Mouse (Mus musculus): ENCODE data around the gene Abhd8. TPM values are rescaled to one million over a fixed set of nuclear protein-coding genes. Genes with fewer than 3 reads are reported as not detected.

The Abhd8 gene
- polyA plus RNA-seq, 1 experiment from 2014 or later = 104 TPM

DNA sequence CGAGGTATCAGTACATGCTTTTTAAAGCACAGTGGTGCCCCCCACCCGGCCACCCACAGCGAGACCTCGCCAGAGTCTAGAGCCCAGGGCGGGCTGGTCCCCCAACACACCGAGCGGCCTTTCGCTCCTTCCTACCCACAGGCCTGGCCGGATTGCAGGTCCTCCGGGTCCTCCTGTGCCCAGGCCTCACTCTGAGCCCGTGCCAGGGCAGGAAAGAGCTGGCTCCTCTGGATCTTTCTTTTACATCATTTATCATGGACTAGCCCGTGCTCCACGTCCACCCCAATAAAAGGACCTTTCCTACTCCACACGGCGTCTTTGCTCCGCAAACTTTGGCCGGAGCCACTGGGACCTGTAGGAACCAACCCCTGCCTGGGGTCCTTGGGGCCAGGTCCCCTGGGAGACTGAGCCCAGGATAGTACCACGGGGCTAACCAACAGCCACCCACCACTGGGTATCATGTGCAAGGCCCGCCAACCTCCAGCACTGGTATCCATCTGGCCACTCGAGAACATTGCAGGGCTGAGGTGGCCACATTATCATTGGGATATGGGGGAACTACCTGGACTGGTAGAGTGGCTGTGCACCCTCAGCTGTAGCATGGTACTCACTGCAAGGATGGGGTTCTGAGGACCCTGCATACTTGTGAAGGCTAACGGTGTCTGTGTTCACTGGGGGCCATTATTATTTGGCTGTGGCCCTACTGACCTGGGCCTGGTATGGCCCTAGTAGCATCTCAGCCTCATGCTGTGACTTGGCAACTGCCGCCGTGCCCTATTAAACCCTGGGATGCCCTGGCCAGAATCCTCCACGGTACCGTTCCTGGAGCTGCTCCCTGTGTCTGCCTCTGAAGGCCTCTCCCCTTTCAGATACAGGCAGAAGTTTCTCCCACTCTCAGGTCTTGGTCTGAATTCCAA, 11.6 kb upstream of the Abhd8 start:
- Histone ChIP-seq H3K4me1 (ENCODE audit: control insufficient read depth, insufficient read depth, low read length) (peaks cover 19% of the 10 kb centered on the region), H3K27ac (ENCODE audit: low read depth, low read length) (no peak overlapping the region), H3K9me3 (ENCODE audit: control insufficient read depth, low read length) (no peaks in the 10 kb centered on the region), H3K9ac (replicated peaks; ENCODE audit: low read depth, low read length) (no peak overlapping the region), H3K27me3 (ENCODE audit: control insufficient read depth, insufficient read depth, low read length) (no peaks in the 10 kb centered on the region), H3K36me3 (ENCODE audit: control insufficient read depth, insufficient read depth, low read length) (peaks cover 48% of the 10 kb centered on the region), H3K4me2 (ENCODE audit: low read depth, low read length) (no peak overlapping the region), H3K4me3 (ENCODE audit: low read depth, low read length) (no peak overlapping the region)
- WGBS = 88% methylated on average over 25 of the region's 25 CpGs
- no peak for ATAC-seq (ENCODE audit: low read depth)

DNA sequence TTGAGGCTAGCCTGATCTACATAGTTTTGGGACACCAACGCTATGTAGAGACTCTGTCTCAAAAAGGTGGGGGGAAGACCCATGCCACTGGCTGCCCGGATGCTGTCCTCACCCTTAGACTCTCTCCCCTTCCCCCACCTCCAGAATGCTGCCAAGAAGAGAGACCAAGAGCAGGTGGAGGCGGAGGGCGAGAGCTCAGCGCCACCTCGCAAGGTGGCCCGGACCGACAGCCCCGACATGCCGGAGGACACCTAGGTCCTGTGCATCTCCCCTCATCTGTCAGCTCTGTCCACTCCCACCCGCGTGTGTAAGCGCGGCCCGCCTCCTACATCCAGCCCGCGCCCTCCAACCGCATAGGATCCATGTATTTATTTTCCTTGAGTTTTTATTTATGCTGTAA, 10.9 kb upstream of the Abhd8 start:
- ATAC-seq (ENCODE audit: low read depth) = no peak
- Histone ChIP-seq H3K4me1 (ENCODE audit: control insufficient read depth, insufficient read depth, low read length) (peaks cover 23% of the 10 kb centered on the region), H3K9ac (replicated peaks; ENCODE audit: low read depth, low read length) (no peak overlapping the region), H3K4me2 (ENCODE audit: low read depth, low read length) (no peak overlapping the region), H3K9me3 (ENCODE audit: control insufficient read depth, low read length) (no peaks in the 10 kb centered on the region), H3K27ac (ENCODE audit: low read depth, low read length) (no peak overlapping the region), H3K27me3 (ENCODE audit: control insufficient read depth, insufficient read depth, low read length) (no peaks in the 10 kb centered on the region), H3K4me3 (ENCODE audit: low read depth, low read length) (no peak overlapping the region), H3K36me3 (ENCODE audit: control insufficient read depth, insufficient read depth, low read length) (peaks cover 42% of the 10 kb centered on the region)
- 95% methylated on average over 18 of the region's 18 CpGs for WGBS

DNA sequence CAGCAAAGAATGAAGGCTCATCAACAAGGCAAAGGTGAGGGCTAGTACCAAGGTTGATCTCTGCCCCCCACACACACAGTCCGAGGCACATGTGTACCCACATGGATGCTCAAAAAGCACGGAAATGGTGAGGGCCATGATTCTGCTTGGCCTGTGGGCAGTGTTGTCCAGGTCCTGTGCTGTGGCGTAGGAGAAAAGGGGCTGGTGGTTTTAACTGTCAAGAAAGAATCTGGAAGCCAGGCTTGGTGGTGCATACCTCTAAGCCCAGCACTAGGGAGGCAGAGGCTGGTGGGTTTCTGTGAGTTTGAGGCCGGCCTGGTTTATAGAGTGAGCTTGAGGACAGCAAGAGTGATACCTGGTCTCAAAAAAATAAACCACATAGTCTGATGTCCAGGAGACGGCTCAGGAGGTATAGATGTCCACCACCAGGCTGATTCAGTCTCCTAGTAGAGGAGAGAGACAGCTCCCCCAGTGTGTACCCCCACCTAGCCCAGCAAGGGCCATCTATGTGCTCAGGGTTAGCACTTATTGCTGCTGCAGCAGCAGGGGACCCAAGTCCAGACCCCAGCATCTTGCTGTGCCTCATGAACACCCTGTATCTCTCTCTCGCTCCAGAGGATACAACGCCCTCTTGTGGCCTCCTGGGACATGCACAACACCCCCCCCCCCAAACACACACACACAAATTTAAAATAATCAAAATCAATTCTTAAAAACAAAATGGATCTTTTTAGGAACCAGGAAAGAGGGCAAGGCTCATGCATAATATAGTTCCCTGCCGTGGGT, 9.3 kb upstream of the Abhd8 start:
- ATAC-seq (ENCODE audit: low read depth) = no peak
- H3K27me3 ChIP-seq (ENCODE audit: control insufficient read depth, insufficient read depth, low read length) = no peaks in the 10 kb centered on the region
- WGBS = 90% methylated on average over 8 of the region's 8 CpGs
- no peak overlapping the region for H3K4me3 ChIP-seq (ENCODE audit: low read depth, low read length)
- H3K4me2 ChIP-seq (ENCODE audit: low read depth, low read length) = no peak overlapping the region
- no peak overlapping the region for H3K27ac ChIP-seq (ENCODE audit: low read depth, low read length)
- peaks cover 35% of the 10 kb centered on the region for H3K36me3 ChIP-seq (ENCODE audit: control insufficient read depth, insufficient read depth, low read length)
- peaks cover 23% of the 10 kb centered on the region for H3K4me1 ChIP-seq (ENCODE audit: control insufficient read depth, insufficient read depth, low read length)
- no peaks in the 10 kb centered on the region for H3K9me3 ChIP-seq (ENCODE audit: control insufficient read depth, low read length)
- H3K9ac ChIP-seq (replicated peaks; ENCODE audit: low read depth, low read length) = no peak overlapping the region

DNA sequence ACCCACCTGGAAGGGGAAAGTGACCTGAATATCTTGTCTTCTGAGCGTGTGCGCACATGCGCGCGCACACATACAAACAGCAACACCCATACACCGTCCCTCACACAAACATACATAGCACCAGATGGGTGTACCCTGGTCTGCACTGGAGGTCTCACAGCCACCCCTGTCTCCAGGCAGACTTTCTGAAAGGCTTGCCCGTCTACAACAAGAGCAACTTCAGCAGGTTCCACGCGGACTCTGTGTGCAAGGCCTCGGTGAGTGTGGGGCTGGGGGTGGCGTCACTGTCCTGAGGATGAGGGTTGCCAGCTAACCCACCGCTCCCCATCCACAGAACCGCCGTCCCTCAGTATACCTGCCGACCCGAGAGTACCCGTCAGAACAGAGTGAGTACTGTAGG, 8.4 kb upstream of the Abhd8 start:
- Histone ChIP-seq H3K36me3 (ENCODE audit: control insufficient read depth, insufficient read depth, low read length) (peaks cover 35% of the 10 kb centered on the region), H3K9ac (replicated peaks; ENCODE audit: low read depth, low read length) (no peak overlapping the region), H3K27me3 (ENCODE audit: control insufficient read depth, insufficient read depth, low read length) (no peaks in the 10 kb centered on the region), H3K4me2 (ENCODE audit: low read depth, low read length) (no peak overlapping the region), H3K4me3 (ENCODE audit: low read depth, low read length) (no peak overlapping the region), H3K4me1 (ENCODE audit: control insufficient read depth, insufficient read depth, low read length) (peaks cover 15% of the 10 kb centered on the region), H3K9me3 (ENCODE audit: control insufficient read depth, low read length) (no peaks in the 10 kb centered on the region), H3K27ac (ENCODE audit: low read depth, low read length) (no peak overlapping the region)
- WGBS = 94% methylated on average over 17 of the region's 17 CpGs
- no peak for ATAC-seq (ENCODE audit: low read depth)

DNA sequence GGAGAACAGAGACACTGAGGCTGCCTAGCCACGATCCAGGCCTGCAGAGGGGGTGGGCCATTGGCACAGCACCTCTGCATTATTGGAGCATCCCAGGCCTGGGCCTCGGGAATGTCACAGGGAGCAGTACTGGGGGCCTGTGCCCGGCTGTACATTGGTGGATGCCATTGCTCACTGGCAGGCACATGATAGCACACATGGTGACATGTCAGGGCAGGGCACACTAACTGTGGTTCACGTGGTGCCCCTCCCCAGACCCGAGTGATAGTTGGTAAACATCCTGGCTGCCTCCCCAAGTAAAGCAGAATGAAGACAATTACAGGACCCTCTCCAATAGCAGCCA, 7.4 kb upstream of the Abhd8 start:
- no peak overlapping the region for H3K9ac ChIP-seq (replicated peaks; ENCODE audit: low read depth, low read length)
- peaks cover 13% of the 10 kb centered on the region for H3K4me1 ChIP-seq (ENCODE audit: control insufficient read depth, insufficient read depth, low read length)
- H3K27me3 ChIP-seq (ENCODE audit: control insufficient read depth, insufficient read depth, low read length) = no peaks in the 10 kb centered on the region
- H3K9me3 ChIP-seq (ENCODE audit: control insufficient read depth, low read length) = no peaks in the 10 kb centered on the region
- no peak for ATAC-seq (ENCODE audit: low read depth)
- H3K36me3 ChIP-seq (ENCODE audit: control insufficient read depth, insufficient read depth, low read length) = peaks cover 35% of the 10 kb centered on the region
- WGBS = 88% methylated on average over 5 of the region's 5 CpGs
- no peak overlapping the region; the same call in 1 of the 2 replicates for H3K4me3 ChIP-seq (ENCODE audit: low read depth, low read length)
- H3K4me2 ChIP-seq (ENCODE audit: low read depth, low read length) = no peak overlapping the region
- H3K27ac ChIP-seq (ENCODE audit: low read depth, low read length) = no peak overlapping the region

DNA sequence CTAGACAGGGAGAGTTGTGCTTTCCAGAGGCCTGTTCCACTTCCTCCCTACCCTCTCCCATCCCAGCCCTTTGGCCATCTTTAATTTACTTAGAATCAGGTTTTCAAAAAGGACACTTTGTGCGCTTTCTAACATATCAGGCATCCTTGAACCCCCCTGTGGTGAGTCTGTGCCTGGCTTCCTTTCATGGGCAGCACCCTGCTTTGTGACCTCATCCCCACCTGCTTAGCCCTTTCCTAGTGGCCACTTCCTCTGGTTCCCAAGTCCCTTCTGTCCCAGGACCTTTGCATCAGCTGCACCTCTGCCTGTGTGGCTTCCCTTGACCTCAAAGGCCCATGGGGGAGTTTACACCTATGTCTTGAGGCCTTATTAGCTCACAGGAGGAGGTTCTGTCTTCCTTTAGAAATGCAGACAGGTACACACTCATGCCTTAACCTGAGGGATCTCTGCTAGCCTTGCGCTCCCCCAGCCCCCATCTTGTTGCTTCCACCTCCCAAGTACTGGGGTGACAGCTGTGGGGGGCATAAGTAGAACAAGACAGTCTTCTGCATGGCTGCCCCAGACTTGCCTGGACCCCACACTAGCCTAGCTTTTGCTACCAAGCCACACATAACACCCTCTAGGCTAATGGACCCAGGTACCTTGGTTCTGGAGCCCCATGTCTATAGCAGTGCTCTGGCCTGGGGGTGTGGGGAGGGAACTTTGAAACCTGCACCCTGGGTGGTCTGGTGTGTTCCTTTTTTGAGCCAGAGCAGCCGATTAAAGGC, 6.9 kb upstream of the Abhd8 start:
- Histone ChIP-seq H3K4me1 (ENCODE audit: control insufficient read depth, insufficient read depth, low read length) (peaks cover 18% of the 10 kb centered on the region), H3K27me3 (ENCODE audit: control insufficient read depth, insufficient read depth, low read length) (no peaks in the 10 kb centered on the region), H3K9me3 (ENCODE audit: control insufficient read depth, low read length) (no peaks in the 10 kb centered on the region), H3K27ac (ENCODE audit: low read depth, low read length) (no peak overlapping the region), H3K4me2 (ENCODE audit: low read depth, low read length) (peak overlapping the region; percentile 86), H3K4me3 (ENCODE audit: low read depth, low read length) (peak overlapping the region; percentile 65), H3K36me3 (ENCODE audit: control insufficient read depth, insufficient read depth, low read length) (peaks cover 35% of the 10 kb centered on the region), H3K9ac (replicated peaks; ENCODE audit: low read depth, low read length) (peak overlapping the region; percentile 80)
- WGBS = 93% methylated on average over 3 of the region's 3 CpGs
- ATAC-seq (ENCODE audit: low read depth) = no peak

DNA sequence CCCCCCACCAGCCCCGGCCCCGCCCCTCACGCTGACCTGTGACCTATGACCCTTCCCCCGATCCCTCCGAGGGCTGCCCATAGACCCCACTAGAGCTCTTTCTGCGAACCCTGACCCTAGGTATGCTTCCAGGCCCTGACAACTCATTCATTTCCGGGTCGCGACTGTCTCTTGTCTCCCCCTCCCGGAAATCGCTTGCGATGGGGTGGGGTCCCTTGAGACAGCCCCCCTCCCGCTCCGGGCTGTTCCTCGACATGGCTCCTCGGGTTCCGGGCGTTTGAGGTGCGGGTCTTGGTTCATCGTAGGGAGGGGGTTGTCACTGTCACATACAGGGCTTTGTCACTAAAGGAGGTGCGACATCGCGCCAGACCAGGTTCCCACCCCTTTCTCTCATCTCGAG, 6.0 kb upstream of the Abhd8 start:
- peak; percentile 52 for ATAC-seq (ENCODE audit: low read depth)
- Histone ChIP-seq H3K4me1 (ENCODE audit: control insufficient read depth, insufficient read depth, low read length) (peaks cover 18% of the 10 kb centered on the region), H3K9ac (replicated peaks; ENCODE audit: low read depth, low read length) (peak overlapping the region; percentile 80), H3K36me3 (ENCODE audit: control insufficient read depth, insufficient read depth, low read length) (peaks cover 27% of the 10 kb centered on the region), H3K27ac (ENCODE audit: low read depth, low read length) (peak overlapping the region; percentile 84), H3K9me3 (ENCODE audit: control insufficient read depth, low read length) (no peaks in the 10 kb centered on the region), H3K4me2 (ENCODE audit: low read depth, low read length) (peak overlapping the region; percentile 86), H3K4me3 (ENCODE audit: low read depth, low read length) (peak overlapping the region; percentile 65), H3K27me3 (ENCODE audit: control insufficient read depth, insufficient read depth, low read length) (no peaks in the 10 kb centered on the region)
- WGBS = 2% methylated on average over 24 of the region's 24 CpGs

DNA sequence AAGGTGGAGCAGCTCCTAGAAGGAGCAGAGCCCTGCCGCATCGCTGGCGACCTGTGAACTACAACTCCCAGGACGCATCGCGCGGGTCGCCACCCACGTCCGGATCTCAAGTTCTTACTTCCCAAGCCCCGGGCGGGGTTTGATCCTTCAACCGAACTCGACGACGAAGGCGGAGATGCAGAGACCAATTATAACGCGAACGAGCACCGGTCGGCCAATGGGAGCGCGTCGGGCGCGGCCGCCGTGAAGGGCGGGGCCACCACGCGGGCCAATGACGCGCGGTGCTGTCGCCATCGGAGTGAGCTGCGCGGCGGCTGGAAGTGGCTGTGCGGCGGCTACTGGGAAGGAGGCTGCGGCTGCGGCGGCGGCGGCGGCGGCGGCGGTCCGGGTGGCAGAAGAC, 5.5 kb upstream of the Abhd8 start, which contains the start of gene Dda1:
Dda1 (plus strand) TSS at position 284 of the 400 bp plus-strand sequence.
- Histone ChIP-seq H3K4me1 (ENCODE audit: control insufficient read depth, insufficient read depth, low read length) (peaks cover 21% of the 10 kb centered on the region), H3K4me2 (ENCODE audit: low read depth, low read length) (peak within 1 kb of the TSS; percentile 86), H3K9ac (replicated peaks; ENCODE audit: low read depth, low read length) (peak within 1 kb of the TSS; percentile 80), H3K4me3 (ENCODE audit: low read depth, low read length) (peak within 1 kb of the TSS; percentile 65), H3K36me3 (ENCODE audit: control insufficient read depth, insufficient read depth, low read length) (peaks cover 23% of the 10 kb centered on the region), H3K9me3 (ENCODE audit: control insufficient read depth, low read length) (no peaks in the 10 kb centered on the region), H3K27ac (ENCODE audit: low read depth, low read length) (peak within 1 kb of the TSS; percentile 84), H3K27me3 (ENCODE audit: control insufficient read depth, insufficient read depth, low read length) (no peaks in the 10 kb centered on the region)
- peak; percentile 91 for ATAC-seq (ENCODE audit: low read depth)
- 2% methylated on average over 40 of the region's 52 CpGs for WGBS

All from neural tube, embryonic 14.5 days (tissue).